ENCODE assay signal across 17 mouse cellular contexts in genomic region chr5:150818041-150818440, GRCm38 (mm10).
A peak's percentile ranks its signal among the peaks of the same experiment; 100 is the strongest.
DNase-seq lines count a peak whose midpoint lies in the region.
"Had no signal": no experiment of that assay in that cellular context is flagged by ENCODE, and none has a peak within 500 bp of the region (broad histone marks: within the 10 kb centered on the region; RNA-seq: fewer than 3 reads in every experiment).

No protein-coding gene starts in this region.

- intact Hi-C loops in heart, postnatal 10 days (cut with DNase I): loop anchor here (10.0 kb wide), 1 partner anchor 557 kb away; no protein-coding TSS in a partner anchor

- DNase-seq in heart, adult 11 months: peak; percentile 46
- no peak for DNase-seq in heart, postnatal 10 days
- DNase-seq in 3T3-L1 (ENCODE audit: low read depth, low spot score): peak; percentile 13
- peak; percentile 42 for DNase-seq in NIH3T3 (ENCODE audit: low read depth)
- DNase-seq in adipocyte (ENCODE audit: low spot score): peak; percentile 52
- no peak for DNase-seq in urinary bladder, postnatal 4 days (ENCODE audit: low spot score in 2 of 2)
- no peak for DNase-seq in cerebellum, postnatal 36 days
- DNase-seq: adrenal gland, adult 2 months; adrenal gland, postnatal 10 days; adrenal gland, postnatal 25 days; B cell, adult 2 months; cerebellum, adult 11 months; cerebellum, adult 18-20 months; cerebellum, adult 8-10 months; cerebellum, adult 9-11 months; cerebellum, postnatal 25 days; embryo, embryonic 11 days had no signal

Comparison
In these comparisons a context has a peak if more than half of its experiments do, and no peak if none do; other contexts are left out.
1. DNase-seq: peak in heart, adult 11 months (single experiment), 3T3-L1 (single experiment), NIH3T3 (single experiment) and adipocyte (single experiment); none in heart, postnatal 10 days (0 of 2), urinary bladder, postnatal 4 days (0 of 2) and cerebellum, postnatal 36 days (0 of 2).